Mouse (Mus musculus) heart, postnatal 4 days (tissue): ENCODE measurements around the gene Insr. TPM values are rescaled to one million over a fixed set of nuclear protein-coding genes. Genes with fewer than 3 reads are reported as not detected.
"Not testable (repeated sequence)": the region's sequence is repeated elsewhere in the genome, so short reads cannot be mapped to it uniquely, and the experiment has no call there.

Source experiments
- DNase-seq: peaks from one replicate; pipeline ENCODE4 v3.0.0; 2021
- total RNA-seq, 2 experiments: library from RNA; stranded (reverse); gene quantifications; 2 replicates each; pipeline ENCODE4 v1.2.3; 2021

Gene Insr
- total RNA-seq, 2 experiments from 2014 or later = 118 to 122 TPM

DNA sequence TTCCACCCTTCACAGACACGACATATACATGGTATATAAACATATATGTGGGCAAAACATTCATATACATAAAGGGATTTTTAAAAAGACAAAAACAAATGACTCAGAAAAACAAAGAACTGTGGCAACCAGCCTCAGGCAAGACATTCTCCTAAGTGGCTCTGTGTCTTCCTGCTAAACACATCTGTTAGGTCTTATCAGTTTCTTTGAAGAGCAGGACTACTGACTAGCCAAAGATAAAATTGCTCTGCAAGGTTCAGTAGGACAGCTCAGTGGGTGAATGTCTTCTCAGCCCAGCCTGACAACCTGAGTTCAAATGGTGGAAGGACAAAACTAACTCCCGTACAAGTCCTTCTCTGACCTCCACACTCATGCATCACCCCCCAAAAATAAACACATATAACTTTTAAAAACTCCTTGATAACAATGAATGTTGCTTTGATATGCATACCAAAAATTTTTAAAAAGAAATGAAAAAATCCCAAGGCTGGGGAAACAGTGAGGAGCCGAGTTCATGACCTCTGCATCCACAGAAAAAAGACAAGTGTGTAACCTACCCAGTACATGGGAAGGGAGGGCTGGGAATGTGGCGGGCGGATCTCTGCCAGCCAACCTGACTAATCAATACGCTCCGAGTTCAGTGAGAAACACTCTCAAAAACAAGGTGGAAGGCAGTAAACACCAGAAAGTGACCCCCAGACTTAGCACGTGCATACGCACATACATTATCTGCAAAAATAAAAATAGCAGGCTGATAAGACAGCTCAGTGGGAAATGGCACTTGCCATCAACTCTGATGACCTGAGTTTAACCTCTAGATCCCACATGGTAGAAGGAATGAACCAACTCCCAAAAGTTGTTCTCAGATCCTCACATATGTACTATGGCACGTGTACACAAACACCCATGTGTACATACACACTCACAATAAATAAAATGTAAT, 49.0 kb downstream of the Insr start:
- peak; percentile 25 for DNase-seq

GRCm38 (mm10) chr8:3227423-3227822, 52.0 kb downstream of the Insr start:
- DNase-seq = no peak

DNA sequence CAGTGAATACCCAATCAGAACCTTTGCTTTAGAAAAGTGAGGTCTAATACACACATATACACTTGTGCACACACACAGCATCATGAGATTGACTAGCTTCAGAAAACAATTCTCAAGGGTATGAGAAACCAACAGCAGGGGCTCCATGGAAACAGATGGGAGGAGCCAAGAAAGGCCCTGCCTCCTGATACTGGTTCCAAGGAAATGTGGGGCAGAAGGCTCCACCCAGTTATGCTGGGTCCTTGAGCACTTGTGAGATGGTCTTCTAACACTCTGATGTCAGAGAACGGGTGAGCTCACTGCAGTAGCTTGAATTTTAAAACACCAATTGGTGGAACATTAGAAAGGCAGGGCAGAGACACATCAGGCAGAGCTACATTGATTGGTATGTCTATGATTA, 53.7 kb downstream of the Insr start:
- DNase-seq = no peak

DNA sequence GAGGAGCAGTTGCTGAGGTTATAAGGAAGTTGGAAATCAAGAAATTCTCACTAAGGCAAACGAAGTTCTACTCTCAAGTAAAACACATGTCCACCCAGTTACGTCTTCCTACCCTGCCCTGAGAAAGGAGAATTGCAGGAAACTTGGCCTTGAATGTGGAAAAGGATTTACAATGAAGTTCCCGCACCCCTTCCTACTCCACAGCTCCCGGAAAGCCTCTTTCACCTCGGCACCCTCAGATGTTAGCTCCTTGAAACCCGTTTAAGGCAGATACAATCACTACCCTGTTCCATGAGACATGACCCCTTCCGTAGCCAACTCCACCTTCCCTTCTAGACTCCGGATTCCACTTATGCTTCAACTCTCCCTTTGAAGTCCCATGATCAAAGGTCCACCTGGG, 54.2 kb downstream of the Insr start:
- no peak for DNase-seq

DNA sequence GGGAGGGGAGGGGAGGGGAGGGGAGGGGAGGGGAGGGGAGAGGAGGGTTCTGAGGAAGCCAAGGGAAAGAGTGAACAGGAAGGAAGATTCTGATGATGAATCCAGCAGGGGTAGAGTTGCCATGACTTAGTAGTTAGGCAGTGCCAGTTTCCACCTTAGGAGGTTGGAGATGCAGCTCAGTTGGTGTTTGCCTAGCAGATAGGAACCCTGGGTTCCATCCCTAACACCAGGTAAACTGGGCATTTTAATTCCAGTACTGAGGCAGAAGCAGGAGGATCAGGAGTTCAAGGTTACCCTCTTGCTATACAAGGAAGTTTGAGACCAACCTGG, 56.8 kb downstream of the Insr start:
- DNase-seq = no peak

DNA sequence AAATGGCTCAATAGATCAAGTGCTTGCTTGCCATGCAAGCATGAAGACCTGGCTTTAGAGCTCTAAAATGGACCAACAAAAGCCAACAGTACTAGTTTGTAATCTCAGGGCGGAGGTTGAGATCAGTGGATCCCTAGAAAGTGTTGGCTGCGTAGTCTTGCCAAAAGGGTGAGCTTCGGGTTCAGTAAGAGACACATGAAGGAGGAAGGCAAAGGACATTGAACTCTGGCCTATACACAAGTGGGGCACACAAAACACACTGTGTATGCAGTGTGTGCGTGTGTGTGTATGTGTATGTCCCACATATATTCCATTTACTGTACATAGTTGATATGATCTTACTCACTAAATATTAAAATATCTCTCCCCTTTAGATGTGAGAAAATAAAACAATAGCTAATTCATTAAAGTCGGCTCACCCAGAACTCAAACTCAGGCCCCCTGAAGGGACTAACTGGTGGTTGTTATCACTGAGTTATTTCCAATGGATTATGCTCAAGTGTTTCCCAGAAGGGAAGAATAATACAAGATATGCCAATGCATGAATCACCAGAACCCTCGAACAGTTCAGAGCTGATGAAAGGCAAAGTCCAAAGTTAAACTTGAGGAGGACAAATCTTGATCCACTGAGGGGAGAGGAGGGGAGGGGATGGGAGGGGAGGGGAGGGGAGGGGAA, 57.3 kb downstream of the Insr start:
- DNase-seq = no peak

GRCm38 (mm10) chr8:3221047-3221959, 58.1 kb downstream of the Insr start:
- DNase-seq = peak; percentile 92

DNA sequence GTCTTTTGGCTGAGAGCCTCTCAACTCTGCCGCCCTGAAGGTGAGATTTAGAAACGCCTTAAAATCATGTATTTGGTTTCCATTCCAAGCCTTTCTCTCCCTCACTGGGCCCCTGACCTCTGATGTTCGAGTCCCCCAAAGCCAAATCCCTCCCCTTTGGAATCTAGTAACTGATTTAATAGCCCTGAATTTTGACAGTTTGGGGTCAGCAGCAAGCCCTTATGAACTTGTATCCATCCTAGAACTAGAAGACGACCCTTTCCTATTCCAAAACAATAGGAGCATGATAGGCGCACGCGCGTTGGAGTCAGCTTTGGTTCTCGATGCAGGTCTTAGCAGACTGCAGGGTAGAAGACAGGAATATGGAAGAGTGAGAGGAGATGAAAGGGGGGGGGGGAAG, 58.9 kb downstream of the Insr start:
- no peak for DNase-seq

GRCm38 (mm10) chr8:3219921-3220411, 59.5 kb downstream of the Insr start:
- no peak for DNase-seq

- no peak for DNase-seq
Observed at GRCm38 (mm10) chr8:3219266-3219665, 60.2 kb downstream of the Insr start.

DNA sequence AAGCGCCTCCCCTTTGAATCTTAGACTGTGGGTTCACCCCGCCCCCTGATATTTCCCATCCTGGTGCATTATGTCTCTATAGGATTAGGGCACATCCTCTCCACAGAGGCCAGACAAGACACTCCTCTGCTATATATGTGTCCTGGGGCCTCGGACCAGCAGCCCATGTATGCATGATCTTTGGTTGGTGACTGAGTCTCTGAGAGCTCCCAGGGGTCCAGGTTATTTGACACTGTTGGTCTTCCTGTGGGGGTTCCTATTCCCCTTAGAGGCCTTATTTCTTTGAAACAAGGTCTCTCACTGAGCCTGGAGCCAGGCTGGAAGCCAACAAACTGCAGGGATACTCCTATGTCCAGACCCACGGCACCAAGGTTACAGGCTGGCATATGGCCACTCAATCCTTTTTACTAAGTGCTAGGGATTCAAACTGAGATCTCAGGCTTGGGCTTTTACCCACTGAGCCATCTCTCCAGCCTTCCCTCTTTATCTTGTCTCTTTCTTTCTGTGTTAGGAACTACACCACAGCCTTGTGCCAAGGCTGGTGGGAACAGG, 62.8 kb downstream of the Insr start:
- DNase-seq = no peak

DNA sequence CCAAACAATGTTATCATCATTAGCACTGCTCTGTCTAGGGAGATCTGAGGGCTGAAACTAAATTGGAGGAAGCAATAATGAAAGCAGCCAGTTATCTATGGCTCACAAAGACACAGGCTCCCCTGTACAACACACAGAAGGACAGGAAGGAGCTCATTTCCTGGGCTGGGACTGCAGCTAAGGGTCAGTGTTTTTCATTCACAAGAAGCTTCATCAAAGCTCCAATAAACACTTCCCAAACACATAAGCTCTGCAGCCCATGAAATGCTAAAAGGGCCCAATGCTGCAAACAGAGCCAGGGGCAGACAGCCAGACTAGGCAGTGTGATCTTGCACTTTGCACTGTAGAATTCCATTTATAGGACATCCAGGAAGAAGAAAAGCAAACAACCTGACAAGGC, 63.9 kb downstream of the Insr start:
- DNase-seq = peak; percentile 39

- no peak for DNase-seq
Observed at GRCm38 (mm10) chr8:3214601-3215000, 64.8 kb downstream of the Insr start.

DNA sequence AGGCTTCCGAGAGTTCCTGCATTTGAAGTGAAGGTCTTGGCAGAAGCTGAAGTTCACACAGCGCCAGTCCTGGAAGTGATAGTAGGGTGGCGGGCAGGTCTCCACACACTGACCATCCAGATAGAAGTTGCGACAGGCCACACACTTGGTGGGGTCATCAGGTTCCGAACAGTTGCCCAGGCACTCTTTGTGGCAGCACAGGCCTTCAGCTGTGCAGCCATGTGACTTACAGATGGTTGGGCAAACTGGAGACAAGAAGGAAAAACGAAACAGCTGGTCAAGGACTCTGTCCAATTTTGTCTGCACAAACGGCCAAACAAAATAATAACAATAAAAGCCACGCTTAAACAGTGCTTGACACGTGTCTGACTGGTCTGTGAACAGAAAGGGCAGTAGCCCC, 68.0 kb downstream of the Insr start:
- peak; percentile 31 for DNase-seq

DNA sequence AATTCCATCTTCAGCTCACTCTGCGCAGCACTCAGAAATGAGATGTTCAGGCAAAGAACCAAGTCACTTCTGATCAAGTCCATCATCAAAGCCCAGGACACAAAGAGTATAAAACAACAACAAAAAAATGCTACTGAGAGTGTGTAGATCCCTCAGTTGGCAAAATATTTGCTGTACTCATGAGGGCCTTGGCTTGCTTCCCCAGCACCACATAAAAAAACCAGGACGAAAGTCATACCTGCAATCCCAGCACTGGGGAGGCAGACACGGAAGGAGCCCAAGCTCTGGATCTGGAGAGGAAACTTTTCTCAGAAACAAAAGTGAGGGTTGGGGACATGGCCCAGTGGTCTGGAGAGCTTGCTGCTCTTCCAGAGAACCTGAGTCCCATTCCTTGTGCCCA, 69.5 kb downstream of the Insr start:
- no peak for DNase-seq

DNA sequence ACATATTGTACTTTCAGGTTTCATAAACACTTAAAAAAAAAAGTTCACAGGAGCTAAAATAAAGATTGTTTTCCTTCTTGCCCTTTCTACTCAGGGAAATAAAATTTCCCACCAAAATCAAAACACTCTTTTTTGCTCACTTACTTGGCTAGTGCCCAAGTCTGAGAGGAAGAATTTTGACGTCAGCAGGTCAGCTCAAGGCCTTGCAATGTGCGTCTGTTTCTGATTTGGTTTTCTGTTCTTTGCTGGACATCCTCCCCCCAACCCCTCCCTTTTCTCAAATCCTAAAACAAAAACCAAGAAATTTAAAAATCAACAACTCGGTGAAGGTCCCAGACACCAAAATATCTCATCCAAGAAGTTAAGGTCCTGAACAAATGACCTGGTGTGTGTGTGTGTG, 70.1 kb downstream of the Insr start:
- DNase-seq = peak; percentile 37

- no peak for DNase-seq
Observed at GRCm38 (mm10) chr8:3208729-3209128, 70.7 kb downstream of the Insr start.

DNA sequence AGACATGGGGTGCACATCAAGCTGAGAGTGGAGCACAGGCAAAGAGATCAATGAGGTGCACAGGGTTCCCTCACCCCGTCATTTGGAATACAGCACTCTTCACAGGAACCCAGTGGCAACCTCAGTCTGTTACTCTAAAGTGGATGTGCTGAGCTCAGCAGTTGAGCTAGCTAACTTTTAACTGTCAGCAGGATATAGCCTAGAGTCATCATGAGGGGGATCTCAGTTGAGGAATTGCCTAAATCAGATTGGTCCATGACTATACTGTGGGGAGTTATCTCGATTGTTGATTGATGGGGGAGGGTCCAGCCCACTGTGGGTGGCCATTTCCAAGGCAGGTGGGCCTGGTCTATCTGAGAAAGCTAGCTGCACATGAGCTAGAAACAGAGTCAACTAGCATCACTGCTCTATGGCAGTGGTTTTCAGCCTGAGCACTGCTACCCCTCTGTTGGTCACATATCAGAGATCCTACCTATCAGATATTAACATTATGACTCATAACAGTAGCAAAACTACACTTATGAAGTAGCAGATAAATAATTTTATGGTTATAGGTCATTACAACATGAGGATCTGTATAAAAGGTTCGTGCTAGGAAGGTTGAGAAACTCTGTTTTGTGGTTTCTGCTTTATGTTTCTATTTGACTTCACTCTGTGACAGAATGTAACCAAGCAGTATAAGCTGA, 74.5 kb downstream of the Insr start:
- DNase-seq = no peak

GRCm38 (mm10) chr8:3202792-3203191, 76.6 kb downstream of the Insr start:
- DNase-seq = no peak

GRCm38 (mm10) chr8:3194297-3194696, 85.1 kb downstream of the Insr start:
- DNase-seq = not testable (repeated sequence)

DNA sequence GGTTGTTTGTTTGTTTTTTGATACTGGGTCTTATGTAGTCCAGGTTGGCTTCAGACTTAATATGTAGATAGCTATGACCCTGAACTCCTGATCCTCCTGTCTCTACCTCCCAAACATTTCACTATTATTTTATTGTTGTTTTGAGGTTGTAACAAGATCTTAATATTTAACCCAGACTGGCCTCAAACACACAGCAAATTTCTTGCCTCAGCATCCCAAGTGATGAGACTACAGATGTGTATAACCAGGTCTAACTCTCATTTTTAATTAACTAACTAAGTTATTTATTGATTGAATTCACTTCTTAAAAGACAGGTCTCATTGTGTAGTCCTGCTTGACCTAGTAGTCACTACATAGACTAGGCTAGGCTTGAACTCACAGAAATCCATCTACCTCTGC, 88.4 kb downstream of the Insr start:
- no peak for DNase-seq

GRCm38 (mm10) chr8:3187456-3187855, 92.0 kb downstream of the Insr start:
- peak; percentile 78 for DNase-seq
